Mouse (Mus musculus): ENCODE results near the gene BC028528. TPM values are rescaled to one million over a fixed set of nuclear protein-coding genes. Genes with fewer than 3 reads are reported as not detected.
A peak's percentile ranks its signal among the peaks of the same experiment; 100 is the strongest.

BC028528 gene
- polyA plus RNA-seq, 1 experiment from 2014 or later: 12.4 TPM

GRCm38 (mm10) chr3:95889664-95890063 is 2.1 kb downstream of the BC028528 start:
- peaks cover 14% of the 10 kb centered on the region for H3K4me1 ChIP-seq
- no peak overlapping the region for H3K4me3 ChIP-seq
- H3K9me3 ChIP-seq (replicated peaks): no peaks in the 10 kb centered on the region
- H3K9ac ChIP-seq: no peak overlapping the region
- H3K4me2 ChIP-seq: no peak overlapping the region
- no peaks in the 10 kb centered on the region for H3K36me3 ChIP-seq (ENCODE audit: poor library complexity, severe bottlenecking)
- H3K27ac ChIP-seq: no peak overlapping the region
- 81% methylated on average over 3 of the region's 3 CpGs for WGBS
- no peak for ATAC-seq
- peaks cover 10% of the 10 kb centered on the region; the same call in 1 of the 2 replicates for H3K27me3 ChIP-seq

- H3K27me3 ChIP-seq: peaks cover 14% of the 10 kb centered on the region; the same call in 1 of the 2 replicates
- H3K9ac ChIP-seq: no peak overlapping the region
- 67% methylated on average over 4 of the region's 4 CpGs for WGBS
- H3K36me3 ChIP-seq (ENCODE audit: poor library complexity, severe bottlenecking): no peaks in the 10 kb centered on the region
- no peak for ATAC-seq
- H3K4me2 ChIP-seq: no peak overlapping the region
- no peak overlapping the region for H3K4me3 ChIP-seq
- no peaks in the 10 kb centered on the region for H3K9me3 ChIP-seq (replicated peaks)
- H3K4me1 ChIP-seq: peaks cover 7% of the 10 kb centered on the region
- H3K27ac ChIP-seq: no peak overlapping the region
Measured at GRCm38 (mm10) chr3:95887596-95887995, 4.2 kb downstream of the BC028528 start.

GRCm38 (mm10) chr3:95884400-95884799 is 7.4 kb downstream of the BC028528 start:
- peaks cover 19% of the 10 kb centered on the region for H3K4me1 ChIP-seq
- no peak overlapping the region for H3K4me2 ChIP-seq
- H3K27me3 ChIP-seq: 0 out of 2 replicates have a peak, but pooled peaks cover 4% of the 10 kb centered on the region
- H3K9me3 ChIP-seq (replicated peaks): no peaks in the 10 kb centered on the region
- WGBS: 89% methylated on average over 5 of the region's 5 CpGs
- no peaks in the 10 kb centered on the region for H3K36me3 ChIP-seq (ENCODE audit: poor library complexity, severe bottlenecking)
- no peak overlapping the region for H3K27ac ChIP-seq
- H3K4me3 ChIP-seq: no peak overlapping the region
- H3K9ac ChIP-seq: no peak overlapping the region
- ATAC-seq: no peak

GRCm38 (mm10) chr3:95882816-95883425 is 8.9 kb downstream of the BC028528 start:
- H3K4me3 ChIP-seq: peak overlapping the region; percentile 53
- no peaks in the 10 kb centered on the region for H3K36me3 ChIP-seq (ENCODE audit: poor library complexity, severe bottlenecking)
- 0 out of 2 replicates have a peak, but pooled peaks cover 4% of the 10 kb centered on the region for H3K27me3 ChIP-seq
- no peaks in the 10 kb centered on the region for H3K9me3 ChIP-seq (replicated peaks)
- WGBS: 3% methylated on average over 24 of the region's 24 CpGs
- H3K4me1 ChIP-seq: peaks cover 19% of the 10 kb centered on the region
- peak overlapping the region; percentile 52 for H3K9ac ChIP-seq
- H3K4me2 ChIP-seq: peak overlapping the region; percentile 99
- H3K27ac ChIP-seq: no peak overlapping the region
- ATAC-seq: no peak

- Histone ChIP-seq H3K9ac (peak within 1 kb of the TSS; percentile 62), H3K27me3 (0 out of 2 replicates have a peak, but pooled peaks cover 4% of the 10 kb centered on the region), H3K4me2 (peak within 1 kb of the TSS; percentile 99), H3K36me3 (ENCODE audit: poor library complexity, severe bottlenecking) (no peaks in the 10 kb centered on the region), H3K4me1 (peaks cover 19% of the 10 kb centered on the region), H3K4me3 (peak within 1 kb of the TSS; percentile 53), H3K9me3 (replicated peaks) (no peaks in the 10 kb centered on the region), H3K27ac (no peak within 1 kb of the TSS)
- peak; percentile 100 for ATAC-seq
- WGBS: under 1% methylated on average over 65 of the region's 66 CpGs
Measured at GRCm38 (mm10) chr3:95881979-95882815, 9.6 kb downstream of the BC028528 start, which contains the start of gene Ciart. Gene Ciart (minus strand): TSS chr3:95882251.

GRCm38 (mm10) chr3:95879063-95879462 is 12.7 kb downstream of the BC028528 start:
- no peak overlapping the region for H3K27ac ChIP-seq
- H3K4me2 ChIP-seq: no peak overlapping the region
- ATAC-seq: no peak
- H3K9me3 ChIP-seq (replicated peaks): no peaks in the 10 kb centered on the region
- peaks cover 19% of the 10 kb centered on the region for H3K4me1 ChIP-seq
- H3K4me3 ChIP-seq: no peak overlapping the region
- H3K9ac ChIP-seq: no peak overlapping the region
- H3K36me3 ChIP-seq (ENCODE audit: poor library complexity, severe bottlenecking): no peaks in the 10 kb centered on the region
- WGBS: 95% methylated on average over 4 of the region's 4 CpGs
- no peaks in the 10 kb centered on the region for H3K27me3 ChIP-seq

GRCm38 (mm10) chr3:95872048-95872447 is 19.8 kb downstream of the BC028528 start:
- H3K36me3 ChIP-seq (ENCODE audit: poor library complexity, severe bottlenecking): peaks cover 23% of the 10 kb centered on the region
- peak overlapping the region; percentile 88 for H3K9ac ChIP-seq
- H3K4me3 ChIP-seq: peak overlapping the region; percentile 67
- WGBS: 74% methylated on average over 7 of the region's 7 CpGs
- peak overlapping the region; percentile 87 for H3K4me2 ChIP-seq
- ATAC-seq: no peak
- no peaks in the 10 kb centered on the region for H3K27me3 ChIP-seq
- H3K27ac ChIP-seq: no peak overlapping the region
- peaks cover 25% of the 10 kb centered on the region for H3K4me1 ChIP-seq
- H3K9me3 ChIP-seq (replicated peaks): no peaks in the 10 kb centered on the region

GRCm38 (mm10) chr3:95871392-95871867 is 20.4 kb downstream of the BC028528 start, which contains the start of gene Mrps21:
Gene Mrps21 (minus strand): TSS chr3:95871519.
- Histone ChIP-seq H3K9ac (peak within 1 kb of the TSS; percentile 88), H3K4me1 (peaks cover 25% of the 10 kb centered on the region), H3K27ac (peak within 1 kb of the TSS; percentile 57; the same call in 1 of the 2 replicates), H3K4me3 (peak within 1 kb of the TSS; percentile 67), H3K9me3 (replicated peaks) (no peaks in the 10 kb centered on the region), H3K4me2 (peak within 1 kb of the TSS; percentile 87), H3K36me3 (ENCODE audit: poor library complexity, severe bottlenecking) (peaks cover 28% of the 10 kb centered on the region), H3K27me3 (no peaks in the 10 kb centered on the region)
- WGBS: under 1% methylated on average over 33 of the region's 33 CpGs
- peak; percentile 96 for ATAC-seq

GRCm38 (mm10) chr3:95870976-95871375 is 20.8 kb downstream of the BC028528 start:
- WGBS: 7% methylated on average over 15 of the region's 15 CpGs
- peak overlapping the region; percentile 88 for H3K9ac ChIP-seq

GRCm38 (mm10) chr3:95867408-95867807 is 24.4 kb downstream of the BC028528 start:
- H3K9me3 ChIP-seq (replicated peaks): no peaks in the 10 kb centered on the region
- 97% methylated on average over 2 of the region's 2 CpGs for WGBS
- H3K4me3 ChIP-seq: no peak overlapping the region
- no peak overlapping the region for H3K27ac ChIP-seq
- H3K4me1 ChIP-seq: peaks cover 22% of the 10 kb centered on the region
- peaks cover 54% of the 10 kb centered on the region for H3K36me3 ChIP-seq (ENCODE audit: poor library complexity, severe bottlenecking)
- no peaks in the 10 kb centered on the region for H3K27me3 ChIP-seq
- H3K9ac ChIP-seq: no peak overlapping the region
- ATAC-seq: no peak
- H3K4me2 ChIP-seq: no peak overlapping the region

More at GRCm38 (mm10) chr3:95870976-95871375, 20.8 kb downstream of the BC028528 start:
- H3K36me3 ChIP-seq (ENCODE audit: poor library complexity, severe bottlenecking): peaks cover 28% of the 10 kb centered on the region
- peak overlapping the region; percentile 87 for H3K4me2 ChIP-seq
- H3K4me1 ChIP-seq: peaks cover 25% of the 10 kb centered on the region
- no peaks in the 10 kb centered on the region for H3K27me3 ChIP-seq
- no peaks in the 10 kb centered on the region for H3K9me3 ChIP-seq (replicated peaks)
- H3K4me3 ChIP-seq: peak overlapping the region; percentile 67
- peak; percentile 46; the same call in 1 of the 2 replicates for ATAC-seq
- H3K27ac ChIP-seq: peak overlapping the region; percentile 57; the same call in 1 of the 2 replicates

GRCm38 (mm10) chr3:95866071-95866470 is 25.7 kb downstream of the BC028528 start:
- peaks cover 54% of the 10 kb centered on the region for H3K36me3 ChIP-seq (ENCODE audit: poor library complexity, severe bottlenecking)
- peaks cover 15% of the 10 kb centered on the region for H3K4me1 ChIP-seq
- ATAC-seq: no peak

GRCm38 (mm10) chr3:95865571-95865970 is 26.2 kb downstream of the BC028528 start:
- H3K4me3 ChIP-seq: no peak overlapping the region
- H3K9me3 ChIP-seq (replicated peaks): no peaks in the 10 kb centered on the region
- no peaks in the 10 kb centered on the region for H3K27me3 ChIP-seq
- peaks cover 54% of the 10 kb centered on the region for H3K36me3 ChIP-seq (ENCODE audit: poor library complexity, severe bottlenecking)
- no peak overlapping the region for H3K4me2 ChIP-seq
- no peak for ATAC-seq
- H3K27ac ChIP-seq: no peak overlapping the region
- whole genome bisulfite sequencing: 92% methylated on average over 20 of the region's 20 CpGs
- H3K9ac ChIP-seq: no peak overlapping the region
- H3K4me1 ChIP-seq: peaks cover 10% of the 10 kb centered on the region

More at GRCm38 (mm10) chr3:95866071-95866470, 25.7 kb downstream of the BC028528 start:
- WGBS: 94% methylated on average over 5 of the region's 5 CpGs
- Histone ChIP-seq H3K4me2 (no peak overlapping the region), H3K9ac (no peak overlapping the region), H3K4me3 (no peak overlapping the region), H3K9me3 (replicated peaks) (no peaks in the 10 kb centered on the region), H3K27me3 (no peaks in the 10 kb centered on the region), H3K27ac (no peak overlapping the region)
